Mouse (Mus musculus) E14TG2a.4 (cell line): ENCODE results near the gene Pcnt.

Experiments used
- H3K27me3 ChIP-seq: 2 replicates; pipeline ENCODE4 v1.6.1; 2014; ENCODE audit warnings: low read length, control low read depth; ENCODE audit not compliant: insufficient read depth
- H3K36me3 ChIP-seq: 2 replicates; pipeline ENCODE4 v1.6.1; 2014; ENCODE audit warnings: low read length, control low read depth; ENCODE audit not compliant: insufficient read depth
- H3K4me1 ChIP-seq: replicated peaks from 2 replicates; pipeline ENCODE4 v1.6.1; 2014; ENCODE audit warnings: low read depth, low read length, control low read depth
- H3K4me3 ChIP-seq: replicated peaks from 2 replicates; pipeline ENCODE4 v1.5.1; 2014; ENCODE audit warnings: mild to moderate bottlenecking, low read length
- H3K9me3 ChIP-seq: 2 replicates; pipeline ENCODE4 v1.6.1; 2014; ENCODE audit warnings: low read length, control low read depth
- CTCF ChIP-seq: conservative IDR thresholded peaks from 2 replicates; pipeline ENCODE4 v1.5.1; 2014; ENCODE audit warnings: low read length
- NANOG ChIP-seq: IDR thresholded peaks from 2 replicates; pipeline ENCODE4 v1.6.1; 2014; ENCODE audit warnings: borderline replicate concordance, low read length, mixed read lengths
- POU5F1 ChIP-seq: IDR thresholded peaks from 2 replicates; pipeline ENCODE4 v1.6.1; 2014; ENCODE audit warnings: low read length, borderline replicate concordance

Gene Pcnt

GRCm38 (mm10) chr10:76346043-76346491 is 96.5 kb downstream of the Pcnt start:
- Histone ChIP-seq H3K36me3 (peaks cover 23% of the 10 kb centered on the region), H3K9me3 (no peaks in the 10 kb centered on the region), H3K27me3 (peaks cover 22% of the 10 kb centered on the region), H3K4me3 (peak overlapping the region; percentile 87), H3K4me1 (peaks cover 19% of the 10 kb centered on the region)
- TF ChIP-seq POU5F1 (no peak), CTCF (no peak), NANOG (no peak)

- no peaks in the 10 kb centered on the region for H3K9me3 ChIP-seq
- peaks cover 18% of the 10 kb centered on the region for H3K36me3 ChIP-seq
- peaks cover 19% of the 10 kb centered on the region for H3K4me1 ChIP-seq
- H3K27me3 ChIP-seq = peaks cover 22% of the 10 kb centered on the region
- TF ChIP-seq POU5F1 (no peak), NANOG (no peak), CTCF (no peak)
- peak overlapping the region; percentile 87 for H3K4me3 ChIP-seq
Measured at GRCm38 (mm10) chr10:76345540-76345902, 97.1 kb downstream of the Pcnt start.

GRCm38 (mm10) chr10:76344711-76345539 is 97.7 kb downstream of the Pcnt start, which contains the start of gene Dip2a:
Dip2a (minus strand) TSS chr10:76345291.
- Histone ChIP-seq H3K4me1 (peaks cover 19% of the 10 kb centered on the region), H3K27me3 (peaks cover 22% of the 10 kb centered on the region), H3K4me3 (peak within 1 kb of the TSS; percentile 87), H3K9me3 (no peaks in the 10 kb centered on the region), H3K36me3 (peaks cover 12% of the 10 kb centered on the region)
- TF ChIP-seq NANOG (no peak), CTCF (no peak), POU5F1 (no peak)

- Histone ChIP-seq H3K36me3 (no peaks in the 10 kb centered on the region), H3K9me3 (no peaks in the 10 kb centered on the region), H3K4me1 (peaks cover 13% of the 10 kb centered on the region), H3K4me3 (no peak overlapping the region), H3K27me3 (peaks cover 7% of the 10 kb centered on the region; the same call in 1 of the 2 replicates)
- TF ChIP-seq NANOG = no peak
- no peak for TF ChIP-seq POU5F1
Measured at GRCm38 (mm10) chr10:76334350-76334749, 108.2 kb downstream of the Pcnt start.

GRCm38 (mm10) chr10:76332040-76332439 is 110.5 kb downstream of the Pcnt start:
- no peak for TF ChIP-seq NANOG
- no peak for TF ChIP-seq CTCF
- no peak for TF ChIP-seq POU5F1
- peaks cover 4% of the 10 kb centered on the region; the same call in 1 of the 2 replicates for H3K27me3 ChIP-seq
- H3K9me3 ChIP-seq = no peaks in the 10 kb centered on the region
- no peak overlapping the region for H3K4me3 ChIP-seq
- peaks cover 9% of the 10 kb centered on the region for H3K4me1 ChIP-seq
- no peaks in the 10 kb centered on the region for H3K36me3 ChIP-seq

- TF ChIP-seq CTCF (no peak), POU5F1 (no peak), NANOG (no peak)
- H3K36me3 ChIP-seq = no peaks in the 10 kb centered on the region
- no peaks in the 10 kb centered on the region for H3K9me3 ChIP-seq
- no peak overlapping the region for H3K4me3 ChIP-seq
- no peaks in the 10 kb centered on the region for H3K27me3 ChIP-seq
- no peaks in the 10 kb centered on the region for H3K4me1 ChIP-seq
Measured at GRCm38 (mm10) chr10:76329093-76329492, 113.5 kb downstream of the Pcnt start.

GRCm38 (mm10) chr10:76328574-76328973 is 114.0 kb downstream of the Pcnt start:
- no peaks in the 10 kb centered on the region for H3K27me3 ChIP-seq

GRCm38 (mm10) chr10:76326304-76327006 is 116.1 kb downstream of the Pcnt start:
- Histone ChIP-seq H3K4me1 (no peaks in the 10 kb centered on the region), H3K27me3 (no peaks in the 10 kb centered on the region), H3K4me3 (no peak overlapping the region), H3K36me3 (no peaks in the 10 kb centered on the region), H3K9me3 (no peaks in the 10 kb centered on the region)
- peak; percentile 30 for TF ChIP-seq CTCF
- TF ChIP-seq NANOG = no peak
- no peak for TF ChIP-seq POU5F1

More at GRCm38 (mm10) chr10:76328574-76328973, 114.0 kb downstream of the Pcnt start:
- H3K9me3 ChIP-seq = no peaks in the 10 kb centered on the region
- TF ChIP-seq CTCF = no peak
- no peak for TF ChIP-seq NANOG
- TF ChIP-seq POU5F1 = no peak
- H3K36me3 ChIP-seq = no peaks in the 10 kb centered on the region
- H3K4me1 ChIP-seq = no peaks in the 10 kb centered on the region
- no peak overlapping the region for H3K4me3 ChIP-seq
